Mouse (Mus musculus) left cerebral cortex, postnatal 10 days (tissue): ENCODE measurements around the gene Tpr. TPM values are rescaled to one million over a fixed set of nuclear protein-coding genes. Genes with fewer than 3 reads are reported as not detected.

Source experiments
- DNase-seq, 2 experiments: peaks; one replicate each; pipeline ENCODE4 v3.0.0; 2021 to 2022; ENCODE audit warnings: low spot score in 2 of 2, mixed read lengths in 1 of 2; ENCODE audit errors: extremely low spot score in 1 of 2
- intact Hi-C: fragments of 180-260 bp; cut with DNase I; formaldehyde crosslinking; loops from one replicate; pipeline ENCODE4 v1.15.1; 2025
- total RNA-seq, 2 experiments: library from RNA; stranded (reverse); gene quantifications; 2 replicates each; pipeline ENCODE4 v1.2.3; 2021

Tpr gene
- total RNA-seq, 2 experiments from 2014 or later, result 103 to 108 TPM

DNA sequence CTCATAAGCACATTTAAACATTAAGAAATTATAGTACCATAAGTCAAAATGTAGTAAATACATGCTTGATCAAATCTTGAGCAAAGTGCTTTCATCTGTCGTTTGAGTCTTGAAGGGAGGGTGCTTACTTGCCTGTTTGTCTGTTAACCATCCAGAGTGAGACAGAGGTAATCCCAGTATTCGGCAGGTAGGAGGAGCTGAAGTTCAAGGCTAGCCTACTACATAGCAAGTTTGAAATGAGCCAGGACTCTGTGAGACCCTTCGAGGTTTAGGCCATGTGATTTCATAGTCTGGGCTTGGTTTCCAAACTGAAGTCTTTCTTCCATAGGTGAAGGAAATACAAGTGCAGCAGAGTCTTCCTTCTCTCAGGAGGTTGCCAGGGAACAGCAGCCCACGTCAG is 49.1 kb downstream of the Tpr start:
- DNase-seq, result no peak
- intact Hi-C loops, result loop anchor here (5.0 to 10.0 kb wide), 2 partner anchors 39 to 1003 kb away; no protein-coding TSS in a partner anchor

DNA sequence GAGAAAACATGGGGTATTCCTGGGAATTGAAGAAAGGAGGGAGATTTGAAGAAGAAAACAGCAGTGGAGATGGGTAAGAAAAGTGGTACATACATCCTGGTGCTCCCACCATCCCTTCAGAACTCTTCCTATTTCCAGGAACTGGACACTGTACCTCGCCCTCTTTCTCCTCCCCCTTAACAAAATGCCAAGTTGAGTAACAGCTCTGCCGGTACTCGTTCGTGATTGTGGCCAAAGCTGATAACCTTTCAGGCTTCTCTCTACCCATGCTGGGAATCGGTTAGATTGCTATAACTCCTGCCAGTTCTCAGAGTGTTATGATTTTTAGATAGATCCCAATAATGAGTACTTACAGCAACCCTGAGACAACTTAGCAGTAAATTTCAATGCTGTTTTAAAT is 66.3 kb downstream of the Tpr start:
- no peak for DNase-seq
- intact Hi-C loops, result no loop called here

GRCm38 (mm10) chr1:150459599-150459998 is 67.0 kb downstream of the Tpr start:
- DNase-seq, result no peak

DNA sequence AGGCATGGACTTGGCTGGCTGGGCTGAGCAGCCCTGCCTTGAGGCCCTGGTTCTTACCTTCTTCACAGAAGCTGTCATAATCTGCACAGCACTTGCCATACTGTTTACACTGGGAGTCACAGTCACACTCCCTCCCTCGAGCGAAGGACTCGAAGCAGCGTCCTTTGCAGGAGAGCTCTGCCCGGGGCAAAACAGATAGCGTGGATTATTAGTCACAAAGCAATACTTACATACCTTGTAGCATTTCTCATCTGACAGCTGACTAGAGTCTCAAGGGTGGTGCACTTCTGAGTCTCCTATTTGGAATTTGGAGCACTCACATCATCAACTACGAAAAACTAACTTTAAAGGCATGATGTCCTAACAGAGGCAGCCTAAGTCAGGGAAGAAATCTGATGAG is 68.0 kb downstream of the Tpr start:
- intact Hi-C loops, result loop anchor here (5.0 kb wide), 1 partner anchor 37 kb away; no protein-coding TSS in a partner anchor
- no peak for DNase-seq

More at GRCm38 (mm10) chr1:150459599-150459998, 67.0 kb downstream of the Tpr start:
- intact Hi-C loops, result no loop called here

GRCm38 (mm10) chr1:150463068-150463467 is 70.4 kb downstream of the Tpr start:
- no peak for DNase-seq
- intact Hi-C loops, result loop anchor here (5.0 kb wide), 1 partner anchor 34 kb away; no protein-coding TSS in a partner anchor

GRCm38 (mm10) chr1:150463691-150464090 is 71.1 kb downstream of the Tpr start:
- intact Hi-C loops, result loop anchor here (5.0 kb wide), 1 partner anchor 34 kb away; no protein-coding TSS in a partner anchor
- no peak for DNase-seq

- intact Hi-C loops, result no loop called here
- no peak for DNase-seq
Measured at GRCm38 (mm10) chr1:150465364-150465763, 72.7 kb downstream of the Tpr start.

DNA sequence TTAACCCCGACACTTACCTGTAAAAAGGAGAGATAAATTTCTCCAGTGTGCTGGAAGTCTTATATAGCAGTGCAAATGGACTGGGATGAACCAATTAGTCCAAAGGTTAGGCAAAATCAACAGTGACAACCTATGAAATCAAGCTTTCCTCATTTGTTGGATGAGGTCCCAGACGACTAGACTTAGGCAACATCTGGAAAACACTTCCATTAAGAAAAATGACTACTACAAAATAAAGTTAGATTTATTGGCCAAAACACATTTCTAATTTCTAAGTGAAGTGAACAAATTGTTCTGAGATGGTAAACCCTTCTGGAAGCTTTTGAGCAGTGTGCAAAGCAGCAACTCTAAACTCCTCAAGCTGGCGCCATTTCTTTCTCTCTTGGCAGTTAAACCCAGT is 73.5 kb downstream of the Tpr start, which contains the start of gene Prg4:
Prg4 (minus strand) TSS at position 34 of the 400 bp plus-strand sequence.
- no peak for DNase-seq
- intact Hi-C loops, result no loop called here

- DNase-seq, result no peak
- intact Hi-C loops, result no loop called here
Measured at GRCm38 (mm10) chr1:150469992-150470391, 77.4 kb downstream of the Tpr start.

GRCm38 (mm10) chr1:150472525-150472924 is 79.9 kb downstream of the Tpr start:
- intact Hi-C loops, result no loop called here
- no peak for DNase-seq

- intact Hi-C loops, result no loop called here
- DNase-seq, result no peak
Measured at GRCm38 (mm10) chr1:150480674-150481073, 88.0 kb downstream of the Tpr start.

GRCm38 (mm10) chr1:150489148-150489547 is 96.5 kb downstream of the Tpr start:
- peak in 1 of 2 experiments; percentile 12 for DNase-seq
- intact Hi-C loops, result no loop called here

DNA sequence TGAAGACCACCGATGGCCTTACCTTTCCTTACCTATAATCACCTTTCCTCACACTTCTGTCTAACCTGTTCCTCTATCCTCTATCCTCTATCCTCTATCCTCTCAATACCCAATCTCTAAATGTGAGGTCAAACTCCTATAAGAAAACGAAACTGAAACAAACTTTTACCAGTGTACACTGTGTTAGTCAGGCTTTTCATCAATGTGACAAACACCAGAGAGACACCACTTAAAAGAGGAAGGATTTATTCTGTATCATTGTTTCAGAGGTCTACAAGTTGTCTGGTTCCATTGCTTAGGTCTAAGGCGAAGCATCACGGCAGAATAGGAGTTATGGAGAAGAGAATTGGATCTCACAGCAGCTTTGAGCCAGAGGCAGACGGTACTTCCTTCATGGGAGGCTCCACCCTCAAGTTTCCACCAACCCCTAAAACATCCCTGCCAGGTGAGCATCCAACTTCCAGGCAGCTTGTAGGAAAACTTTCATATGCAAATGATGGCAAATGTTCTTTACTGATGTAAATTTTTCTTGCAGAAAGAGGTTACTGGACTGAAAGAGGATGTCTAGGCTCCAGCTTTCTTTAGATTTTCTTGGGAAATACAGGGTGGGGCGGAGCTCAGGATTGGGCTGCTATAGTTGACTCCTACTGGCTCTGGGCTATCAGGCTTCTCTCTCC is 104.1 kb downstream of the Tpr start:
- DNase-seq, result no peak
- intact Hi-C loops, result loop anchor here (5.0 kb wide), 1 partner anchor 34 kb away; no protein-coding TSS in a partner anchor

GRCm38 (mm10) chr1:150497690-150498089 is 105.1 kb downstream of the Tpr start:
- peak in 1 of 2 experiments; percentile 9 for DNase-seq
- intact Hi-C loops, result loop anchor here (5.0 kb wide), 1 partner anchor 35 kb away; no protein-coding TSS in a partner anchor

DNA sequence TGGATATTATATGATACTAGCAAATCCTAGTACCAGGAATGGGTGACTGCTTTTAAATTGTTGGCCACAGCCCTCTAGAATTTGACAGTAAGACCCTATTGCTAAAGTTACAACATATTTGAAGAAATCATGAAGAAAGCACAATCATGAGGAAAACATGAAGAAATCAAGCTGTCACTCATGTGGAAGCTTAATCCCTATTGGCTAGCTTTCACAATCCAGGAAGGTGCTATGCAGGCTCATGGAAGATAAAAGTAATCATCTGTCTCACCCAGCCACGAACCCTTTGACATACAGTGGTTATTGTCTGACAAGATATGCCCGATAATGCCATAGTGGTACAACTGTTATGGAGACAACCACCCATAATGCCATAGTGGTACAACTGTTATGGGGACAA is 105.5 kb downstream of the Tpr start:
- DNase-seq, result no peak
- intact Hi-C loops, result loop anchor here (5.0 kb wide), 1 partner anchor 36 kb away; no protein-coding TSS in a partner anchor

Other genes with a start within 250 kb of the Tpr start
- not detected for gene Pdc, start 73.4 kb upstream of the Tpr start, total RNA-seq
- gene Odr4, start 242 bp downstream of the Tpr start, total RNA-seq, result 10 to 100 TPM; 42.5 to 45.1 TPM
- gene Prg4, start 73.3 kb downstream of the Tpr start, total RNA-seq, result 1 to 10 TPM in 1 of 2 experiments, under 1 TPM in 1; 0.95 to 2.7 TPM